Mouse (Mus musculus): ENCODE results near the gene Rps12-ps3. TPM values are rescaled to one million over a fixed set of nuclear protein-coding genes. Genes with fewer than 3 reads are reported as not detected.

Rps12-ps3 gene
- polyA plus RNA-seq, 1 experiment = 3,839 TPM

GRCm38 (mm10) chr19:59339908-59340307 is 17.8 kb downstream of the Rps12-ps3 start:
- Histone ChIP-seq H3K4me3 (ENCODE audit: control insufficient read depth, insufficient read depth, low read length) (no peak overlapping the region), H3K4me1 (replicated peaks; ENCODE audit: control insufficient read depth, insufficient read depth, low read length) (peaks cover 7% of the 10 kb centered on the region), H3K27ac (ENCODE audit: control insufficient read depth, insufficient read depth, low read length) (no peak overlapping the region), H3K36me3 (ENCODE audit: control insufficient read depth, insufficient read depth, low read length) (no peaks in the 10 kb centered on the region), H3K27me3 (ENCODE audit: control insufficient read depth, insufficient read depth, low read length) (no peaks in the 10 kb centered on the region)
- no peak for TF ChIP-seq CTCF (IDR thresholded peaks at IDR 0.05; ENCODE audit: borderline replicate concordance, control insufficient read depth, extremely low read depth, insufficient read depth, low read length, poor library complexity)
- TF ChIP-seq POLR2A (IDR thresholded peaks at IDR 0.05; ENCODE audit: control insufficient read depth, extremely low read depth, insufficient read depth, low read length, poor library complexity) = no peak
- no peak for DNase-seq
- WGBS = 89% methylated on average over 3 of the region's 3 CpGs

GRCm38 (mm10) chr19:59342964-59343363 is 20.9 kb downstream of the Rps12-ps3 start:
- WGBS = 20% methylated on average over 2 of the region's 2 CpGs
- Histone ChIP-seq H3K36me3 (ENCODE audit: control insufficient read depth, insufficient read depth, low read length) (no peaks in the 10 kb centered on the region), H3K4me1 (replicated peaks; ENCODE audit: control insufficient read depth, insufficient read depth, low read length) (peaks cover 7% of the 10 kb centered on the region), H3K27ac (ENCODE audit: control insufficient read depth, insufficient read depth, low read length) (no peak overlapping the region), H3K27me3 (ENCODE audit: control insufficient read depth, insufficient read depth, low read length) (no peaks in the 10 kb centered on the region), H3K4me3 (ENCODE audit: control insufficient read depth, insufficient read depth, low read length) (no peak overlapping the region)
- TF ChIP-seq POLR2A (IDR thresholded peaks at IDR 0.05; ENCODE audit: control insufficient read depth, extremely low read depth, insufficient read depth, low read length, poor library complexity) = no peak
- no peak for TF ChIP-seq CTCF (IDR thresholded peaks at IDR 0.05; ENCODE audit: borderline replicate concordance, control insufficient read depth, extremely low read depth, insufficient read depth, low read length, poor library complexity)
- no peak for DNase-seq

- Histone ChIP-seq H3K36me3 (ENCODE audit: control insufficient read depth, insufficient read depth, low read length) (no peaks in the 10 kb centered on the region), H3K27ac (ENCODE audit: control insufficient read depth, insufficient read depth, low read length) (no peak overlapping the region), H3K4me1 (replicated peaks; ENCODE audit: control insufficient read depth, insufficient read depth, low read length) (peaks cover 7% of the 10 kb centered on the region), H3K4me3 (ENCODE audit: control insufficient read depth, insufficient read depth, low read length) (peak overlapping the region; percentile 85), H3K27me3 (ENCODE audit: control insufficient read depth, insufficient read depth, low read length) (no peaks in the 10 kb centered on the region)
- whole genome bisulfite sequencing = under 1% methylated on average over 14 of the region's 14 CpGs
- TF ChIP-seq POLR2A (IDR thresholded peaks at IDR 0.05; ENCODE audit: control insufficient read depth, extremely low read depth, insufficient read depth, low read length, poor library complexity) = no peak
- TF ChIP-seq CTCF (IDR thresholded peaks at IDR 0.05; ENCODE audit: borderline replicate concordance, control insufficient read depth, extremely low read depth, insufficient read depth, low read length, poor library complexity) = no peak
- DNase-seq = peak; percentile 52
Measured at GRCm38 (mm10) chr19:59344304-59344711, 22.2 kb downstream of the Rps12-ps3 start.

- under 1% methylated on average over 69 of the region's 70 CpGs for WGBS
- peak; percentile 65 for DNase-seq
- Histone ChIP-seq H3K27ac (ENCODE audit: control insufficient read depth, insufficient read depth, low read length) (peak overlapping the region; percentile 27; the same call in 1 of the 2 replicates), H3K36me3 (ENCODE audit: control insufficient read depth, insufficient read depth, low read length) (no peaks in the 10 kb centered on the region), H3K4me3 (ENCODE audit: control insufficient read depth, insufficient read depth, low read length) (peak overlapping the region; percentile 85), H3K4me1 (replicated peaks; ENCODE audit: control insufficient read depth, insufficient read depth, low read length) (peaks cover 7% of the 10 kb centered on the region), H3K27me3 (ENCODE audit: control insufficient read depth, insufficient read depth, low read length) (no peaks in the 10 kb centered on the region)
- 0 out of 2 replicates have a peak, but pooled peaks have one; percentile 31 for TF ChIP-seq POLR2A (IDR thresholded peaks at IDR 0.05; ENCODE audit: control insufficient read depth, extremely low read depth, insufficient read depth, low read length, poor library complexity)
- TF ChIP-seq CTCF (IDR thresholded peaks at IDR 0.05; ENCODE audit: borderline replicate concordance, control insufficient read depth, extremely low read depth, insufficient read depth, low read length, poor library complexity) = no peak
Measured at GRCm38 (mm10) chr19:59345081-59345657, 23.1 kb downstream of the Rps12-ps3 start.

DNA sequence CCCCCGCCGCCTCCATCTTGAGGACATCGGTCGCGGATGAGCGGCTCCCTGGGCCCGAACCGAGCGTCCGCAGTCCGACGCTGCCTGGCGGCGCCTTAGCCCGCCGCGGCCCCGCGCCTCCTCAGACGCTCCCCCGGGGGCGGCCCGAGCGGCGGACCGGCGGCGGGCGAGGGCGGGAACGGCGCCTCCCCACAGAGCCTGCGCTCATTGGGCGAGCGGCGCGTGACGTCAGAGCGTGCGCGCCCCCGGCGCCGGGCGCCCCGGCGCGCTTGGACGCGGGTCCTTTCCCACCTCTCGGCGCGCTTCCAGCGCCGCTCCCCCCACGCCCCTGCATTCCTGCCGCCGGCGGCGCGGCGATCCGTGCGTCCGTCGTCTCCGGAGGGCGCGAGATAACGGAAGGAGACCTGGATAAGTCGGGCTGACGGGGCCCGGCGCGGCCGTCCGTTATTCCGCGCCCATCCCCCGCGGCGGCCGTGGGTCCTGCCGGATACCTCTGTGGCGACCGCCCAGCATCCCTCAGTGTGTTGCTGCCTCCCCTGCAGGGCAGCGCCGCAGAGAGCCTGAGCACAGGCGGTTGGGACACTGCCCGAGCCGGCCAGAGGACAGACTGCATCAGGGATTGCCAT is 23.7 kb downstream of the Rps12-ps3 start, which contains the start of gene Pdzd8:
Gene Pdzd8 (minus strand): TSS at position 123 of the 626 bp plus-strand sequence.
- Histone ChIP-seq H3K4me1 (replicated peaks; ENCODE audit: control insufficient read depth, insufficient read depth, low read length) (peaks cover 11% of the 10 kb centered on the region), H3K27ac (ENCODE audit: control insufficient read depth, insufficient read depth, low read length) (peak within 1 kb of the TSS; percentile 27; the same call in 1 of the 2 replicates), H3K36me3 (ENCODE audit: control insufficient read depth, insufficient read depth, low read length) (no peaks in the 10 kb centered on the region), H3K4me3 (ENCODE audit: control insufficient read depth, insufficient read depth, low read length) (peak within 1 kb of the TSS; percentile 85), H3K27me3 (ENCODE audit: control insufficient read depth, insufficient read depth, low read length) (no peaks in the 10 kb centered on the region)
- DNase-seq = peak; percentile 89
- TF ChIP-seq POLR2A (IDR thresholded peaks at IDR 0.05; ENCODE audit: control insufficient read depth, extremely low read depth, insufficient read depth, low read length, poor library complexity) = peak; percentile 68
- peak; percentile 48; the same call in 1 of the 2 replicates for TF ChIP-seq CTCF (IDR thresholded peaks at IDR 0.05; ENCODE audit: borderline replicate concordance, control insufficient read depth, extremely low read depth, insufficient read depth, low read length, poor library complexity)
- under 1% methylated on average over 89 of the region's 91 CpGs for WGBS

DNA sequence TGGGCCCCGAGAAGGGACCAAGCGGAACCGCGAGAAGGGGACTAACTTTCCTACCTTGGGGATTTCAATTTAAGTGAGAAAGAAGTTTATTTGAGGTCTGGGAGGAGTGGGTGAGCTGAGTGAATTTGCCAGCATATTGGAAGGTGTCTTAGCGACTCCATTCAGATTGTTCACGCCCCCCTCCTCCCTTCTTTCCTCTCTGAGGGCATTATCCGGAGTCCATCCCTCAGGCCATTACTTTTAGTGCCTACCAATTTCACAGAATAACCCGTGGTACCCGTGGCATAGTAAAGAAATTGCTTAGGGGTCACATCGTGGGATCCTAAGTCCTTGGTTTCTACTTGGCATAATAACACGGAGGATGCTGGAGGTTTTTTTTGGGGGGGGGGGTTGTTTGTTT is 24.2 kb downstream of the Rps12-ps3 start:
- no peak for TF ChIP-seq POLR2A (IDR thresholded peaks at IDR 0.05; ENCODE audit: control insufficient read depth, extremely low read depth, insufficient read depth, low read length, poor library complexity)
- no peak for TF ChIP-seq CTCF (IDR thresholded peaks at IDR 0.05; ENCODE audit: borderline replicate concordance, control insufficient read depth, extremely low read depth, insufficient read depth, low read length, poor library complexity)
- H3K36me3 ChIP-seq (ENCODE audit: control insufficient read depth, insufficient read depth, low read length) = no peaks in the 10 kb centered on the region
- H3K4me1 ChIP-seq (replicated peaks; ENCODE audit: control insufficient read depth, insufficient read depth, low read length) = peaks cover 11% of the 10 kb centered on the region
- peak overlapping the region; percentile 85 for H3K4me3 ChIP-seq (ENCODE audit: control insufficient read depth, insufficient read depth, low read length)
- WGBS = 14% methylated on average over 11 of the region's 11 CpGs
- H3K27ac ChIP-seq (ENCODE audit: control insufficient read depth, insufficient read depth, low read length) = no peak overlapping the region
- no peak for DNase-seq
- H3K27me3 ChIP-seq (ENCODE audit: control insufficient read depth, insufficient read depth, low read length) = no peaks in the 10 kb centered on the region

All from thymus, adult 2 months (tissue).